Mouse (Mus musculus) forebrain, embryonic 11.5 days (tissue): ENCODE measurements at regions not wholly inside any gene's neighbourhood (a gene's known extent, or its start where the extent isn't known, plus 50 kb on each side); places are given as distances from the start of the nearest gene placed in this dataset.

Source experiments
- ATAC-seq: fragments of 200-750 bp; cut with Nextera tagmentation; replicated peaks from 2 replicates; pipeline ENCODE4 v1.8.0; 2017; ENCODE audit warnings: moderate TSS enrichment; ENCODE audit not compliant: low FRiP score
- DNase-seq: peaks from one replicate; pipeline ENCODE4 v3.0.0-alpha.2; 2017; ENCODE audit warnings: low spot score
- H3K27ac ChIP-seq: fragments of 300-500 bp; sonication (generic); 2 replicates; pipeline ENCODE4 v1.5.1; 2014; ENCODE audit warnings: low read depth, low read length
- H3K27me3 ChIP-seq: fragments of 300-500 bp; sonication (generic); 2 replicates; pipeline ENCODE4 v1.6.1; 2014; ENCODE audit warnings: mild to moderate bottlenecking, low read length, mixed read lengths; ENCODE audit not compliant: control insufficient read depth, insufficient read depth
- H3K36me3 ChIP-seq: fragments of 300-500 bp; sonication (generic); 2 replicates; pipeline ENCODE4 v1.6.1; 2014; ENCODE audit warnings: mild to moderate bottlenecking, low read length, moderate library complexity, mixed read lengths; ENCODE audit not compliant: control insufficient read depth, insufficient read depth
- H3K4me1 ChIP-seq: fragments of 300-500 bp; sonication (generic); replicated peaks from 2 replicates; pipeline ENCODE4 v1.6.1; 2014; ENCODE audit warnings: low read length, mixed read lengths; ENCODE audit not compliant: control insufficient read depth, insufficient read depth
- H3K4me2 ChIP-seq: fragments of 300-500 bp; sonication (generic); 2 replicates; pipeline ENCODE4 v1.6.1; 2014; ENCODE audit warnings: low read depth, mild to moderate bottlenecking, low read length, moderate library complexity, mixed read lengths; ENCODE audit not compliant: severe bottlenecking
- H3K4me3 ChIP-seq: fragments of 300-500 bp; sonication (generic); 2 replicates; pipeline ENCODE4 v1.5.1; 2014; ENCODE audit warnings: low read depth, low read length
- H3K9ac ChIP-seq: fragments of 300-500 bp; sonication (generic); 2 replicates; pipeline ENCODE4 v1.6.1; 2014; ENCODE audit warnings: low read length
- H3K9me3 ChIP-seq: fragments of 300-500 bp; sonication (generic); 2 replicates; pipeline ENCODE4 v1.6.1; 2016; ENCODE audit warnings: low read length, mixed read lengths; ENCODE audit not compliant: control insufficient read depth
- WGBS: fragments of 180-500 bp; shearing (Covaris S2); extraction: QIAGEN DNeasy Blood & Tissue Kit; methylation state at CpG from one replicate; pipeline ENCODE4 v1.1.7; 2014; 5-methylcytosine and 5-hydroxymethylcytosine counted together

- DNase-seq (no peak), ATAC-seq (no peak)
- WGBS, result 87% methylated on average over 7 of the region's 7 CpGs
- Histone ChIP-seq H3K4me2 (no peak overlapping the region), H3K36me3 (no peaks in the 10 kb centered on the region), H3K27me3 (no peaks in the 10 kb centered on the region), H3K9me3 (peaks cover 4% of the 10 kb centered on the region; the same call in 1 of the 2 replicates), H3K4me1 (no peaks in the 10 kb centered on the region), H3K27ac (no peak overlapping the region), H3K9ac (no peak overlapping the region), H3K4me3 (no peak overlapping the region)
These were observed 310.8 kb upstream of the Kcnab2 start for GRCm38 (mm10) chr4:152788431-152788830.

- Histone ChIP-seq H3K9me3 (no peaks in the 10 kb centered on the region), H3K36me3 (no peaks in the 10 kb centered on the region), H3K4me2 (no peak overlapping the region), H3K27me3 (no peaks in the 10 kb centered on the region), H3K4me3 (no peak overlapping the region), H3K9ac (no peak overlapping the region), H3K27ac (no peak overlapping the region), H3K4me1 (no peaks in the 10 kb centered on the region)
- DNase-seq (no peak), ATAC-seq (no peak)
- 71% methylated on average over 2 of the region's 2 CpGs for WGBS
These were observed 307.3 kb upstream of the Kcnab2 start for GRCm38 (mm10) chr4:152784972-152785371.

- Histone ChIP-seq H3K4me3 (no peak overlapping the region), H3K36me3 (no peaks in the 10 kb centered on the region), H3K4me1 (no peaks in the 10 kb centered on the region), H3K4me2 (no peak overlapping the region), H3K27ac (no peak overlapping the region), H3K9ac (no peak overlapping the region), H3K27me3 (no peaks in the 10 kb centered on the region), H3K9me3 (no peaks in the 10 kb centered on the region)
- DNase-seq (no peak), ATAC-seq (no peak)
- 89% methylated on average over 17 of the region's 17 CpGs for WGBS
These were observed 301.9 kb upstream of the Kcnab2 start for GRCm38 (mm10) chr4:152779526-152779925.

GRCm38 (mm10) chr4:152775801-152776200 lies 298.1 kb upstream of the Kcnab2 start:
- Histone ChIP-seq H3K9ac (no peak overlapping the region), H3K4me1 (no peaks in the 10 kb centered on the region), H3K4me3 (no peak overlapping the region), H3K27me3 (no peaks in the 10 kb centered on the region), H3K36me3 (no peaks in the 10 kb centered on the region), H3K4me2 (no peak overlapping the region), H3K27ac (no peak overlapping the region), H3K9me3 (no peaks in the 10 kb centered on the region)
- DNase-seq, result no peak
- ATAC-seq, result no peak
- WGBS, result 83% methylated on average over 6 of the region's 6 CpGs

- H3K4me3 ChIP-seq, result no peak overlapping the region
- WGBS, result 79% methylated on average over 7 of the region's 7 CpGs
- ATAC-seq (no peak), DNase-seq (no peak)
- H3K9ac ChIP-seq, result no peak overlapping the region
- no peaks in the 10 kb centered on the region for H3K27me3 ChIP-seq
- no peak overlapping the region for H3K27ac ChIP-seq
- H3K9me3 ChIP-seq, result no peaks in the 10 kb centered on the region; the same call in 1 of the 2 replicates
- H3K4me2 ChIP-seq, result no peak overlapping the region
- no peaks in the 10 kb centered on the region for H3K36me3 ChIP-seq
- no peaks in the 10 kb centered on the region for H3K4me1 ChIP-seq
These were observed 293.7 kb upstream of the Kcnab2 start for GRCm38 (mm10) chr4:152771386-152771785.

GRCm38 (mm10) chr4:152767372-152767771 lies 289.7 kb upstream of the Kcnab2 start:
- 89% methylated on average over 5 of the region's 5 CpGs for WGBS
- DNase-seq, result no peak
- Histone ChIP-seq H3K9me3 (no peaks in the 10 kb centered on the region; the same call in none of the 2 replicates), H3K27me3 (no peaks in the 10 kb centered on the region), H3K4me1 (no peaks in the 10 kb centered on the region), H3K9ac (no peak overlapping the region), H3K4me3 (no peak overlapping the region), H3K36me3 (no peaks in the 10 kb centered on the region), H3K27ac (no peak overlapping the region), H3K4me2 (no peak overlapping the region)
- ATAC-seq, result no peak

- no peaks in the 10 kb centered on the region; the same call in none of the 2 replicates for H3K9me3 ChIP-seq
- no peak for ATAC-seq
- no peak overlapping the region for H3K27ac ChIP-seq
- no peaks in the 10 kb centered on the region for H3K27me3 ChIP-seq
- 69% methylated on average over 6 of the region's 6 CpGs for WGBS
- H3K36me3 ChIP-seq, result no peaks in the 10 kb centered on the region
- no peak overlapping the region for H3K4me3 ChIP-seq
- H3K4me1 ChIP-seq, result no peaks in the 10 kb centered on the region
- no peak for DNase-seq
- no peak overlapping the region for H3K9ac ChIP-seq
- H3K4me2 ChIP-seq, result no peak overlapping the region
These were observed 285.4 kb upstream of the Kcnab2 start for GRCm38 (mm10) chr4:152763116-152763515.

GRCm38 (mm10) chr4:152762576-152762975 lies 284.9 kb upstream of the Kcnab2 start:
- Histone ChIP-seq H3K27ac (no peak overlapping the region), H3K4me2 (no peak overlapping the region), H3K36me3 (no peaks in the 10 kb centered on the region), H3K27me3 (no peaks in the 10 kb centered on the region), H3K4me3 (no peak overlapping the region), H3K9me3 (no peaks in the 10 kb centered on the region; the same call in none of the 2 replicates), H3K4me1 (no peaks in the 10 kb centered on the region), H3K9ac (no peak overlapping the region)
- 89% methylated on average over 4 of the region's 4 CpGs for WGBS
- ATAC-seq, result no peak
- no peak for DNase-seq

- no peaks in the 10 kb centered on the region for H3K9me3 ChIP-seq
- no peak overlapping the region for H3K4me3 ChIP-seq
- H3K4me1 ChIP-seq, result no peaks in the 10 kb centered on the region
- no peak overlapping the region for H3K9ac ChIP-seq
- no peak overlapping the region for H3K27ac ChIP-seq
- no peak overlapping the region for H3K4me2 ChIP-seq
- ATAC-seq (no peak), DNase-seq (no peak)
- 94% methylated on average over 5 of the region's 5 CpGs for WGBS
- H3K27me3 ChIP-seq, result no peaks in the 10 kb centered on the region
- H3K36me3 ChIP-seq, result no peaks in the 10 kb centered on the region
These were observed 279.5 kb upstream of the Kcnab2 start for GRCm38 (mm10) chr4:152757191-152757590.
